Mouse (Mus musculus) liver, embryonic 12.5 days (tissue): ENCODE results near the gene Serac1. TPM values are rescaled to one million over a fixed set of nuclear protein-coding genes. Genes with fewer than 3 reads are reported as not detected.

Source experiments
- ATAC-seq: fragments of 200-750 bp; cut with Nextera tagmentation; 2 replicates; pipeline ENCODE4 v1.8.0; 2017; ENCODE audit warnings: moderate number of reproducible peaks, mild to moderate bottlenecking, moderate library complexity
- H3K27ac ChIP-seq: fragments of 300-500 bp; sonication (generic); 2 replicates; pipeline ENCODE4 v1.5.1; 2016; ENCODE audit warnings: mild to moderate bottlenecking
- H3K27me3 ChIP-seq: fragments of 300-500 bp; sonication (generic); replicated peaks from 2 replicates; pipeline ENCODE4 v1.6.1; 2016; ENCODE audit warnings: mild to moderate bottlenecking, moderate library complexity
- H3K36me3 ChIP-seq: fragments of 300-500 bp; sonication (generic); 2 replicates; pipeline ENCODE4 v1.6.1; 2016; ENCODE audit warnings: mild to moderate bottlenecking, moderate library complexity
- H3K4me1 ChIP-seq: fragments of 300-500 bp; sonication (generic); 2 replicates; pipeline ENCODE4 v1.6.1; 2016
- H3K4me2 ChIP-seq: fragments of 300-500 bp; sonication (generic); 2 replicates; pipeline ENCODE4 v1.6.1; 2016; ENCODE audit warnings: mild to moderate bottlenecking, moderate library complexity
- H3K4me3 ChIP-seq: fragments of 300-500 bp; sonication (generic); 2 replicates; pipeline ENCODE4 v1.5.1; 2016; ENCODE audit warnings: mild to moderate bottlenecking, moderate library complexity
- H3K9ac ChIP-seq: fragments of 300-500 bp; sonication (generic); 2 replicates; pipeline ENCODE4 v1.6.1; 2016; ENCODE audit warnings: mild to moderate bottlenecking, moderate library complexity
- H3K9me3 ChIP-seq: fragments of 300-500 bp; sonication (generic); replicated peaks from 2 replicates; pipeline ENCODE4 v1.6.1; 2016; ENCODE audit warnings: mild to moderate bottlenecking, moderate library complexity
- WGBS: fragments of 180-500 bp; shearing (Covaris S2); methylation state at CpG from one replicate; pipeline ENCODE4 v1.1.7; 2016; ENCODE audit not compliant: insufficient replicate concordance; 5-methylcytosine and 5-hydroxymethylcytosine counted together
- polyA plus RNA-seq: library from polyadenylated mRNA; unstranded; fragments of >200 nt; fragmentation: Nextera tagmentation; extraction: Ambion mirVana; gene quantifications from 2 replicates; pipeline ENCODE4 v1.2.1, GENCODE M21; 2016

Serac1 gene
- polyA plus RNA-seq, 1 experiment from 2014 or later = 2.2 TPM

GRCm38 (mm10) chr17:6000864-6001319 lies 78.6 kb downstream of the Serac1 start:
- no peaks in the 10 kb centered on the region for H3K36me3 ChIP-seq
- WGBS = 70% methylated on average over 8 of the region's 8 CpGs
- H3K4me3 ChIP-seq = no peak overlapping the region
- no peak for ATAC-seq
- H3K9ac ChIP-seq = no peak overlapping the region
- H3K9me3 ChIP-seq = no peaks in the 10 kb centered on the region
- peaks cover 10% of the 10 kb centered on the region for H3K4me1 ChIP-seq
- H3K27ac ChIP-seq = no peak overlapping the region
- H3K4me2 ChIP-seq = no peak overlapping the region
- peaks cover 5% of the 10 kb centered on the region; the same call in 1 of the 2 replicates for H3K27me3 ChIP-seq

- WGBS = 42% methylated on average over 5 of the region's 5 CpGs
- no peak overlapping the region for H3K4me2 ChIP-seq
- H3K36me3 ChIP-seq = no peaks in the 10 kb centered on the region
- H3K4me3 ChIP-seq = no peak overlapping the region
- no peaks in the 10 kb centered on the region for H3K9me3 ChIP-seq
- ATAC-seq = no peak
- H3K27ac ChIP-seq = no peak overlapping the region
- peaks cover 5% of the 10 kb centered on the region; the same call in 1 of the 2 replicates for H3K27me3 ChIP-seq
- H3K4me1 ChIP-seq = no peaks in the 10 kb centered on the region
- H3K9ac ChIP-seq = no peak overlapping the region
These were observed 80.5 kb downstream of the Serac1 start for GRCm38 (mm10) chr17:5999039-5999543.

- H3K27me3 ChIP-seq = peaks cover 5% of the 10 kb centered on the region; the same call in 1 of the 2 replicates
- H3K27ac ChIP-seq = no peak overlapping the region
- ATAC-seq = no peak
- no peaks in the 10 kb centered on the region for H3K9me3 ChIP-seq
- no peak overlapping the region for H3K9ac ChIP-seq
- no peak overlapping the region for H3K4me2 ChIP-seq
- no peaks in the 10 kb centered on the region; the same call in 1 of the 2 replicates for H3K4me1 ChIP-seq
- no peak overlapping the region for H3K4me3 ChIP-seq
- H3K36me3 ChIP-seq = no peaks in the 10 kb centered on the region
These were observed 81.4 kb downstream of the Serac1 start for GRCm38 (mm10) chr17:5998235-5998500.

GRCm38 (mm10) chr17:5997380-5998234 lies 81.9 kb downstream of the Serac1 start:
- no peak overlapping the region for H3K9ac ChIP-seq
- 55% methylated on average over 16 of the region's 16 CpGs for WGBS
- H3K27ac ChIP-seq = no peak overlapping the region

DNA sequence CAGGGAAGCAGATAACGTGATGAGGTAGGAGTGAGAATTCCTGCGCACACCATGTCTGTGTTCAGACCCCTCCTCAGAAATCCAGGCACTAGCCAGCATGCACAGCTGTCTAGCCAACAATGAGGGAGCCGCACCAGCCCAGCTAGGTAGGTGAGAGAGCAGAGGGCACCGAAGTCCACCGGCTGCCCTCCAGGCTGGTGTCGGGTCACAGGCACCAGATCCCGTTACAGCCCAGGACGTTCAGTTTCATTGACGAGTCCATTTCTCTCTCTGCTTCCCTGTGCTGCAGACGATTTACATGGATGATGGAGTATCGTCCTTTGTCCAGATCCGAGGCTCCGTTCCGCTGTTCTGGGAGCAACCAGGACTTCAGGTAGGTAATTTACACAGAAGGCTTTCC lies 83.0 kb downstream of the Serac1 start:
- H3K9ac ChIP-seq = no peak overlapping the region
- ATAC-seq = no peak
- 80% methylated on average over 14 of the region's 14 CpGs for WGBS
- H3K36me3 ChIP-seq = no peaks in the 10 kb centered on the region
- H3K9me3 ChIP-seq = no peaks in the 10 kb centered on the region
- H3K4me1 ChIP-seq = no peaks in the 10 kb centered on the region; the same call in 1 of the 2 replicates
- H3K27me3 ChIP-seq = no peaks in the 10 kb centered on the region; the same call in 1 of the 2 replicates
- no peak overlapping the region for H3K4me3 ChIP-seq
- no peak overlapping the region for H3K4me2 ChIP-seq
- H3K27ac ChIP-seq = no peak overlapping the region

More at GRCm38 (mm10) chr17:5997380-5998234, 81.9 kb downstream of the Serac1 start:
- H3K4me1 ChIP-seq = no peaks in the 10 kb centered on the region; the same call in 1 of the 2 replicates
- no peak overlapping the region for H3K4me2 ChIP-seq
- no peak for ATAC-seq
- no peaks in the 10 kb centered on the region for H3K9me3 ChIP-seq
- no peak overlapping the region for H3K4me3 ChIP-seq
- H3K36me3 ChIP-seq = no peaks in the 10 kb centered on the region
- peaks cover 4% of the 10 kb centered on the region; the same call in 1 of the 2 replicates for H3K27me3 ChIP-seq

DNA sequence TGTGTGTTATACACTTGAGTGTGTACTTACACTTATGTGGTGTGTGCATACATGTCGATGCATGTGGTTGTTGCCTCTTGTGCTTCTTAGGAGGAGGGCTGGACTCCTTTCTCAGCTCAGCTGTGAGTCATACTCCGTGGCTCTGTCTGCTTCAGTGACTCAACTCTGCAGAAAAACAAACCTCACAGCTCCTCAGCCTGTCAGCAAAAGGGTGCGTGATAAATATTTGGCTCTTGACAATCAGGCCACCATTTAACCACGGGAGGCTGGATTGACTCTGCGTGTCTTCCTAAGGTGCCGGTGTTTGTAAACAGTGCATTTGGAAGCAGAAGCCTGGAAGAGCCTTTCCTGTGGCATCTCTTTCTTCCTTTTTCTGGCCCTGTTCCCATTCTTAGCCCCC lies 84.9 kb downstream of the Serac1 start:
- no peak overlapping the region for H3K27ac ChIP-seq
- no peaks in the 10 kb centered on the region for H3K27me3 ChIP-seq
- no peak overlapping the region for H3K9ac ChIP-seq
- H3K36me3 ChIP-seq = no peaks in the 10 kb centered on the region
- H3K4me1 ChIP-seq = no peaks in the 10 kb centered on the region; the same call in 1 of the 2 replicates
- no peak overlapping the region for H3K4me3 ChIP-seq
- H3K9me3 ChIP-seq = no peaks in the 10 kb centered on the region
- ATAC-seq = no peak
- no peak overlapping the region for H3K4me2 ChIP-seq
- WGBS = 68% methylated on average over 6 of the region's 6 CpGs

- H3K4me2 ChIP-seq = no peak overlapping the region
- no peak for ATAC-seq
- no peak overlapping the region for H3K27ac ChIP-seq
- no peaks in the 10 kb centered on the region for H3K36me3 ChIP-seq
- no peaks in the 10 kb centered on the region for H3K9me3 ChIP-seq
- no peaks in the 10 kb centered on the region for H3K27me3 ChIP-seq
- no peaks in the 10 kb centered on the region; the same call in 1 of the 2 replicates for H3K4me1 ChIP-seq
- WGBS = 69% methylated on average over 3 of the region's 3 CpGs
- H3K9ac ChIP-seq = no peak overlapping the region
- no peak overlapping the region for H3K4me3 ChIP-seq
These were observed 85.8 kb downstream of the Serac1 start for GRCm38 (mm10) chr17:5993581-5994260.

DNA sequence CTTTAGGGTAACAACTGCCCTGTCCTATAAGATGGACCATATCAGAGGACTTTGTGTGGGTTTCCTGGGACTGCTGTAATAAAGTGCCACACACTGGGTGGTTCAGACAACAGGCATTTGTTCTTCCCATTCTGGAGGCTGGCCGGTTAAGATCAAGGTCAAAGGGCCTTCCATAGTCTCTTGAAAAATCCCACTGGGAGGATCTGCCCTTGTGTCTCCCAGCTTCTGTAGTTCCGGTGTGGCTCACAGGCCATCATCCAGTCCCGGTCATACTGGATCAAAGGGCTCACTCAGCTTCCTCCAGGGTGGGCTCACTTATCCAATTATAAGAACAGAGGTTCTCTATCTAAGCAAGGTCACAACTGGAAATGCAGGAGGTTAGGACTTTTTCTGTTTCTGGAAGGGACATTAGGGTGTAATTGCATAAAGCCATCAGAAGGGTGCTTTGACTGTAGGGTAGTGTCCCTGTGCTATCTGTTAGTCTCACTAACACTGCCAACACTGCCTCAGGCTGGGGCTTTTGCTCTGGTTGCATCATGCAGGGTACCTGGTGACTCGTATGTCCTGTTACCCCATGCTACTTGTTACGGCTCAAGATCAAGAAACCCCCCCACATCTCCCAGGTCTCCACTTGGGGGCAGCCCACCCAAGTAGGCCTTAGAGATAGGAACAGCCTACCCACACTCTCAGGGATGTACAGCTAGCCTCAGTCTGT lies 86.5 kb downstream of the Serac1 start:
- ATAC-seq = no peak
- H3K36me3 ChIP-seq = no peaks in the 10 kb centered on the region
- no peaks in the 10 kb centered on the region; the same call in 1 of the 2 replicates for H3K4me1 ChIP-seq
- H3K9ac ChIP-seq = no peak overlapping the region
- no peak overlapping the region for H3K4me3 ChIP-seq
- H3K4me2 ChIP-seq = no peak overlapping the region
- WGBS = 64% methylated on average over 5 of the region's 5 CpGs
- H3K9me3 ChIP-seq = no peaks in the 10 kb centered on the region
- H3K27ac ChIP-seq = no peak overlapping the region
- H3K27me3 ChIP-seq = 0 out of 2 replicates have a peak, but pooled peaks cover under 1% of the 10 kb centered on the region

Other genes starting within 250 kb of the Serac1 start
- 22.7 and 23.5 TPM in 2 replicates for gene Snx9, start 238.4 kb downstream of the Serac1 start, polyA plus RNA-seq
- 1.6 and 1.8 TPM in 2 replicates for gene Synj2, start 138.5 kb downstream of the Serac1 start, polyA plus RNA-seq
- 97.7 and 101 TPM in 2 replicates for gene Gtf2h5, start within 50 bp of the Serac1 start, polyA plus RNA-seq
- 40.1 and 42.7 TPM in 2 replicates for gene Tulp4, start 26.7 kb upstream of the Serac1 start, polyA plus RNA-seq
- gene Tmem181a, start 177.1 kb upstream of the Serac1 start, polyA plus RNA-seq = 5.3 and 5.6 TPM in 2 replicates
- gene Dynlt1a, start 237.8 kb upstream of the Serac1 start, polyA plus RNA-seq = 6.7 and 8.5 TPM in 2 replicates